Mouse (Mus musculus): ENCODE measurements around the gene Impg2. TPM values are rescaled to one million over a fixed set of nuclear protein-coding genes. Genes with fewer than 3 reads are reported as not detected.

Impg2 gene
- polyA plus RNA-seq, 1 experiment: 0.59 TPM

- Histone ChIP-seq H3K4me1 (ENCODE audit: control insufficient read depth, insufficient read depth, low read length) (peaks cover 6% of the 10 kb centered on the region; the same call in 1 of the 2 replicates), H3K4me3 (replicated peaks; ENCODE audit: insufficient read depth, low read depth, low read length) (no peak overlapping the region), H3K27ac (ENCODE audit: insufficient read depth, low read length) (no peak overlapping the region), H3K27me3 (ENCODE audit: control insufficient read depth, insufficient read depth, low read length) (no peaks in the 10 kb centered on the region)
- peak; percentile 68 to 88 for DNase-seq
- TF ChIP-seq CTCF (IDR thresholded peaks at IDR 0.05; ENCODE audit: borderline replicate concordance, insufficient read depth, low read depth, low read length): no peak
- no peak for TF ChIP-seq POLR2A (IDR thresholded peaks at IDR 0.05; ENCODE audit: borderline replicate concordance, insufficient read depth, low read length)
- WGBS: 28% methylated on average over 1 of the region's 1 CpGs
Measured at GRCm38 (mm10) chr16:56283330-56283729, 79.2 kb downstream of the Impg2 start.

- DNase-seq: no peak
- 92% methylated on average over 1 of the region's 1 CpGs for WGBS
- no peaks in the 10 kb centered on the region for H3K27me3 ChIP-seq (ENCODE audit: control insufficient read depth, insufficient read depth, low read length)
- H3K27ac ChIP-seq (ENCODE audit: insufficient read depth, low read length): no peak overlapping the region
- TF ChIP-seq POLR2A (IDR thresholded peaks at IDR 0.05; ENCODE audit: borderline replicate concordance, insufficient read depth, low read length) (no peak), CTCF (IDR thresholded peaks at IDR 0.05; ENCODE audit: borderline replicate concordance, insufficient read depth, low read depth, low read length) (no peak)
- H3K4me3 ChIP-seq (replicated peaks; ENCODE audit: insufficient read depth, low read depth, low read length): no peak overlapping the region
- H3K4me1 ChIP-seq (ENCODE audit: control insufficient read depth, insufficient read depth, low read length): peaks cover 6% of the 10 kb centered on the region; the same call in 1 of the 2 replicates
Measured at GRCm38 (mm10) chr16:56283873-56284272, 79.8 kb downstream of the Impg2 start.

GRCm38 (mm10) chr16:56286076-56286475 lies 82.0 kb downstream of the Impg2 start:
- WGBS: 24% methylated on average over 5 of the region's 5 CpGs
- TF ChIP-seq POLR2A (IDR thresholded peaks at IDR 0.05; ENCODE audit: borderline replicate concordance, insufficient read depth, low read length): no peak
- TF ChIP-seq CTCF (IDR thresholded peaks at IDR 0.05; ENCODE audit: borderline replicate concordance, insufficient read depth, low read depth, low read length): no peak
- no peaks in the 10 kb centered on the region for H3K27me3 ChIP-seq (ENCODE audit: control insufficient read depth, insufficient read depth, low read length)

GRCm38 (mm10) chr16:56286977-56287376 lies 82.9 kb downstream of the Impg2 start:
- Histone ChIP-seq H3K4me1 (ENCODE audit: control insufficient read depth, insufficient read depth, low read length) (peaks cover 6% of the 10 kb centered on the region; the same call in 1 of the 2 replicates), H3K4me3 (replicated peaks; ENCODE audit: insufficient read depth, low read depth, low read length) (no peak overlapping the region), H3K27me3 (ENCODE audit: control insufficient read depth, insufficient read depth, low read length) (no peaks in the 10 kb centered on the region), H3K27ac (ENCODE audit: insufficient read depth, low read length) (no peak overlapping the region)
- DNase-seq: no peak
- TF ChIP-seq CTCF (IDR thresholded peaks at IDR 0.05; ENCODE audit: borderline replicate concordance, insufficient read depth, low read depth, low read length) (no peak), POLR2A (IDR thresholded peaks at IDR 0.05; ENCODE audit: borderline replicate concordance, insufficient read depth, low read length) (no peak)
- 98% methylated on average over 2 of the region's 2 CpGs for WGBS

More at GRCm38 (mm10) chr16:56286076-56286475, 82.0 kb downstream of the Impg2 start:
- DNase-seq: peak; percentile 27 to 62
- no peak overlapping the region for H3K4me3 ChIP-seq (replicated peaks; ENCODE audit: insufficient read depth, low read depth, low read length)
- H3K27ac ChIP-seq (ENCODE audit: insufficient read depth, low read length): no peak overlapping the region
- peaks cover 6% of the 10 kb centered on the region; the same call in 1 of the 2 replicates for H3K4me1 ChIP-seq (ENCODE audit: control insufficient read depth, insufficient read depth, low read length)

- DNase-seq: peak in 1 of 2 experiments; percentile 22
- WGBS: 16% methylated on average over 1 of the region's 1 CpGs
- H3K27ac ChIP-seq (ENCODE audit: insufficient read depth, low read length): no peak overlapping the region
- no peaks in the 10 kb centered on the region for H3K27me3 ChIP-seq (ENCODE audit: control insufficient read depth, insufficient read depth, low read length)
- TF ChIP-seq POLR2A (IDR thresholded peaks at IDR 0.05; ENCODE audit: borderline replicate concordance, insufficient read depth, low read length) (no peak), CTCF (IDR thresholded peaks at IDR 0.05; ENCODE audit: borderline replicate concordance, insufficient read depth, low read depth, low read length) (no peak)
- no peak overlapping the region for H3K4me3 ChIP-seq (replicated peaks; ENCODE audit: insufficient read depth, low read depth, low read length)
- peaks cover 13% of the 10 kb centered on the region for H3K4me1 ChIP-seq (ENCODE audit: control insufficient read depth, insufficient read depth, low read length)
Measured at GRCm38 (mm10) chr16:56294887-56295286, 90.8 kb downstream of the Impg2 start.

- DNase-seq: peak in 1 of 2 experiments; percentile 64
- TF ChIP-seq POLR2A (IDR thresholded peaks at IDR 0.05; ENCODE audit: borderline replicate concordance, insufficient read depth, low read length): no peak
- no peak for TF ChIP-seq CTCF (IDR thresholded peaks at IDR 0.05; ENCODE audit: borderline replicate concordance, insufficient read depth, low read depth, low read length)
- H3K4me3 ChIP-seq (replicated peaks; ENCODE audit: insufficient read depth, low read depth, low read length): no peak overlapping the region
- 71% methylated on average over 3 of the region's 3 CpGs for WGBS
- peaks cover 13% of the 10 kb centered on the region for H3K4me1 ChIP-seq (ENCODE audit: control insufficient read depth, insufficient read depth, low read length)
- H3K27ac ChIP-seq (ENCODE audit: insufficient read depth, low read length): no peak overlapping the region
- no peaks in the 10 kb centered on the region for H3K27me3 ChIP-seq (ENCODE audit: control insufficient read depth, insufficient read depth, low read length)
Measured at GRCm38 (mm10) chr16:56295888-56296648, 92.0 kb downstream of the Impg2 start.

GRCm38 (mm10) chr16:56298248-56298647 lies 94.1 kb downstream of the Impg2 start:
- TF ChIP-seq CTCF (IDR thresholded peaks at IDR 0.05; ENCODE audit: borderline replicate concordance, insufficient read depth, low read depth, low read length): no peak
- TF ChIP-seq POLR2A (IDR thresholded peaks at IDR 0.05; ENCODE audit: borderline replicate concordance, insufficient read depth, low read length): no peak
- 93% methylated on average over 6 of the region's 6 CpGs for WGBS
- Histone ChIP-seq H3K4me3 (replicated peaks; ENCODE audit: insufficient read depth, low read depth, low read length) (no peak overlapping the region), H3K27me3 (ENCODE audit: control insufficient read depth, insufficient read depth, low read length) (no peaks in the 10 kb centered on the region), H3K4me1 (ENCODE audit: control insufficient read depth, insufficient read depth, low read length) (peaks cover 13% of the 10 kb centered on the region), H3K27ac (ENCODE audit: insufficient read depth, low read length) (no peak overlapping the region)
- no peak for DNase-seq

GRCm38 (mm10) chr16:56298836-56299235 lies 94.7 kb downstream of the Impg2 start:
- 76% methylated on average over 2 of the region's 2 CpGs for WGBS
- DNase-seq: no peak
- no peaks in the 10 kb centered on the region for H3K27me3 ChIP-seq (ENCODE audit: control insufficient read depth, insufficient read depth, low read length)
- H3K4me3 ChIP-seq (replicated peaks; ENCODE audit: insufficient read depth, low read depth, low read length): no peak overlapping the region
- peaks cover 13% of the 10 kb centered on the region for H3K4me1 ChIP-seq (ENCODE audit: control insufficient read depth, insufficient read depth, low read length)
- TF ChIP-seq CTCF (IDR thresholded peaks at IDR 0.05; ENCODE audit: borderline replicate concordance, insufficient read depth, low read depth, low read length): no peak
- TF ChIP-seq POLR2A (IDR thresholded peaks at IDR 0.05; ENCODE audit: borderline replicate concordance, insufficient read depth, low read length): no peak
- no peak overlapping the region for H3K27ac ChIP-seq (ENCODE audit: insufficient read depth, low read length)
